Mouse (Mus musculus) urinary bladder, postnatal 4 days (tissue): ENCODE results near the gene Rspry1.

Source experiments
- DNase-seq, 2 experiments: peaks; one replicate each; pipeline ENCODE4 v3.0.0; 2021 to 2022; ENCODE audit warnings: low spot score in 2 of 2

Rspry1 gene

DNA sequence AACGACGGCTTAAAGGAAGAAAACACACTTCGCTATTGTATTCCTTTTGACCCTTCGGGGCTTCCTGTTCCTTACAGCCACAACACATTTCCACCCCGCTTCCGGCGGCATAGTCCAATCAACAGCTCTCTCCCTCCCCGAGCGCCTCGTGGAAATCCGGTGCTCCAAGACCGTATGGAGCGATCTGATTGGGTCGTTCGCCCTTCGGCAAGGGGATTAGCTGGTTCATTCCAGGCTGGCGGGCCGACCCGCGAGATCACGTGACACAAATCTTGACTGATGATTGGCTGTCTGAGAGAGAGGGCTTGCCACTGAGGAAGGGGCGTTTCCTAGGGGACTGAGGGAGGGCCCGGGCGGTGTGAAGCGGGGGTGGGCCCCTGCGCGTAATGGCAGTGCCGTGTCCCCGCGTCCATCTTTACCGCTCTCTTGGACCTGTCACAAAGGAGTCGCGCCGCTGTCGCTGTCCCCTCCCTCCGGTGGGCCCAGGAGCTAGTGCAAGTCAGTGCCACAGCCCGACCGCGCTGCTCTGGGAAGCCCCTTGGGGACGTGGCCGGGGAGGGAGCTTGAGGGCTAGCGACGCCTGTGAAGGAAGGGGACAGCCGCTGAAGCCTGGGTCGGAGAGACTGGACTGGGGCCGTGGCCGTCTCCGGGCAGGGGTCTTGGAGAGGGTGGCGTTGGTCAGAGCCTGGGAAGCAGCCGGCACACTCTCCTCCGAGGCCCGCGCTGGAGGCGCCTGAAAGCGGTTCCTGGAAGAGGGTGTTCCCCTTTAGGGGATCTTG lies at the start of gene Rspry1, which contains the start of gene Fam192a:
TSS of gene Rspry1 (plus strand) at position 331 of the 779 bp plus-strand sequence.
TSS of gene Fam192a (minus strand) at position 391 of the 779 bp plus-strand sequence.
- DNase-seq, result peak; percentile 100

DNA sequence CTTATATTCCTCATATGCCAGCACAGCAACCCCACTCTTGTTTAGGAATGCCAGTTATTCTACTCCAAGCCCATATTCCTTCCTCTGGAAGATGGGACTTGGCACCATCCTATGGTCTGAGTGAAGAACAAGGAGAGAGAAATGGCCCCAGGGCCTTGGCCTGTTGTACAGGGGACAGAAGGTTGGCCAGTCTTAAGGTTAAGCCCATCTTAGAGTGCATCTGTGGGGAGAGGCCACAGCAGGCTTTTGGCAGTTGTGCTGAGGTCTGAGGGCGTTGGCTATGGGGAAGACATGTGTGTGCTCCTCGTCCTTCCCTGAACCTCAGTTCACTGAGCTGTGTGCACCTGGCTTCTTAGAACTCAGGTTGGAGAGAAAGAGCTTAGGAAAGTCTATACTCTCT lies 49.0 kb upstream of the Rspry1 start:
- no peak for DNase-seq

DNA sequence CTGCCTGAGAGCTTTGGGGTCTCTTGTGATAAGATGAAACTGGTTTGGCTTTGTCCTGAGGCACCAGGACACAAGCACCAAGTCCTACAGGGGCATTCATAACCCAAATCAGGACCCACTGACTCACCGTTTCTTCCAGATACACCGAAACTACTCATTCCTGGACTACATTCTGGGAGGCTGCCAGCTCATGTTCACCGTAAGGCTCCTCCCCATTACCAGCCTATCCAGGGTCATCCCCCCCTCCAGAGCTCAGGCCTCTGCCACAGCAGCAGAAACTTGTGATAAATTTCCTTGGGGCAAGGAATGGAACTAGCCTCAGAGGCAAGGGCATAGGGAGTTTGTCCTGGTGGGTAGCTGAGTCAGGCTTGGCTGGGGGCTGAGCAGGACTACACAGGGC lies 44.5 kb upstream of the Rspry1 start:
- DNase-seq, result no peak

DNA sequence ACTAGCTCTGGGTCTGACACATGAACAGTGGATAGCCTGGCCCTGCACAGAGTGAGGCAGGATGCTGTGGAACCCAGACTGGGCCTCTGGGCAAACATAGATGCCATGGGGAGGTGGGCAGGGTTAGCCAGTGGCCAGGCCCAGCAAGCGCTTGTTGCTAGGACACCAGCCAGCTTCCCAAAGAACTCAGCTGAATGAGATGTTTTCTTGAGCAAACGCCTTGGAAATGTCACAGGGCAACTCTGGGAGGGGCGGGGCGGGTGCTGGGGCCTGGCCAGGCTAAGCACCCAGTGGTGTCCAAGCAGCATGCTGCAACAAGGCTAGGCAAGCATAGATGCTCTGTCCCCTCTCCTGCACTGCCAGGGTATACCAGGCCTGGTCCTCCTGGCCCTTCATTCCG lies 40.5 kb upstream of the Rspry1 start:
- no peak for DNase-seq

DNA sequence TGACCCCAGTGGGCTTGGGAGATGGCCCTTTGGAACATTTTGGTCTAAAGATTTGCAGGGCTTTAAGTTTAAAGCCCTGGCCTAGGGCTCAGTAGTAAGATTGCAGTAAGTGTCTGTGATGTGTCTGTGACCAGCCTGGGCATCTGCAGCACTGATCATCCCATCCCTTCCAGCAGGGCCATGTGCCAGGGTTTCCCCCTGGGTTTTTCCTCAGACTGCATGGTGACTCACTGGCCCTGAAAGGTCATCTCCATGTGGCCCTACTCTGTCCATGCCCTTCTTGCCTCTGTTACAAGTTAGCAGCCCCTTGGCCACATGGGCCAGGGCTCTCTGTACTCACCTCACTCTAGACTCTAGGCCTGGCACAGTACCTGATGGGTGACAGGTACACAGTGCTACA lies 37.3 kb upstream of the Rspry1 start:
- DNase-seq, result no peak

DNA sequence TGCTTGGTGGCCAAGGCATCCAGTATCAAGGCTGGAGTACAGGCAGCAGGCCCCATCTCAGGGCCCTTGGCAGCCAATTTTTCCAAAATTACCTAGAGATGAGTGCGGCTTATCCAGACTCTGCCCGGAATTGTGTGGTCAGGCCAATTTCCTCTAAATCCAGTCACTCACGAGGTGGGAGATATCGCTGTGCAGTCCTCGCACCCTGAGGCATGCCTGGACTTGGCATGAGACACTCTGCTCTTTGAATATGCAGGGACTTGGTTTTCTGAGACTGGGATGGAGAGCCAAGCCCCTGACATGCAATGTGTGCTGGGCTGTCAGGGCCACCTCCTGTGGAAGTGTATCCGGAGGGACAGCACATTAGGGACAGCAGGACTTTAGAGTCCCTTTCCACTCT lies 35.7 kb upstream of the Rspry1 start:
- DNase-seq, result no peak

DNA sequence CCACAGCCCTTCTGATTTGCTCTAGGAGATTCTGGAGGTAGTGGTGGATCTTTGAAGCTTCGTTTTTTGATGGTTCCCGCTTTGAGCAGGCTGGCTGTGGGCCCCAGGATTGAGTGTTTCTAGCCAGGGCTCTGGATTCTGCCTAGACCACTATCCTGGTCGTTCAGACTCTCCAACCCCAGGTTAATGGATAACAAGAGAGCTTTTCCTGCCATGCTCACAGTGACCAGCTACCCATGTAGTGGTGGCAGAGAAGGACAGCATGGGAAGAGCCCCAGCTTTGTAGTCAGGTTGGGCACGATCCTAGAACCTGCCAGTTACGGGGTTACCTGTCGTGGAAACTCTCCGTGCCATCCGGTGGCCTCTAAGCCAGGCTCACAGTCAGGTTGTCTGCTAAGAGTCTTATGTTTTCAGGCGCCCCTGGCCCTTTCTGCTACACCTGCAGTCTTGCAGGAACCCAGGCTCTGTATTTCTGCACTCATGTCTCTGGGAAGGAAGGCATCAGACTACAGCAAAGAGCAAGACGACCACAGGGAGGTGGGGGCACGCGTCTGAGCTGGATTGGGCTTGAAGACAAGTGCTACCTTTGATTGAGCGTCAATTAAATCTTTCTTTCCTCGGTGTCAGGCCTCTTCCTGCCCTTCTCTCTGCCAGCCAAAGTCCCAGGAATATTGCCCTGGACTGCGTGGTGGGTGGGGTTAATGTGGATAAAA lies 35.1 kb upstream of the Rspry1 start:
- DNase-seq, result no peak

DNA sequence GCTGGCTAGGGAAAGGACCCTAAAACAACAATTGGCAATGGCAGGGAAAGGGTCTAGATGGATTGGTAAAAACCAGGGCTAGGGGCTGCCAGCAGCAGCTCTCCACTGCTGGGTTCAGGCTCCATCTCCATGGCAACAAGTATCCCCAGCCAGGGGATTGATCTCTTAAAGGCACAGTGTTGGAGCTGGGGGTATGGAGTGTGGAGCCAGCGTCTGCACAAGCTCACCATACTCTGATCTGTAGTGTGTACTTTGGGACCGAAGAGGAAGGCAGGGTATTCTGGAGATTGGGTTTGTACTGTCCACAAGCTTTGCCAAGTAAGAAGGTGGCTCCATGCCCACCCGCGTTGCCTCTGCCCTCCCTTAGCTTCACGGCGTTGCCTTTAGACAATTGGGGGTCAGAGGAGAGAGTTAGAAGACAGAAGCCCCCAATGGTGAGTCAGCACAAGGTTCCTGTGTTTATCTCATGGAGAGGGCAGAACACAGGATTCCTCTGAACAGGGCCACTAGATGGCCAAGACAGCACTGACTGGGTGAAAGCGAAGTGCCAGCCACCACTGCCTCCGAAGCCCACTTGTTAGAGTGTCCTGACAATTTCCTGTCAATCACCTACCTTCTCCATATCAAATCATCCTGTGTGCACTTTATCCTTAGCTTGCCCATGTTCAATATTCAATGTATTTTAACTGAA lies 34.4 kb upstream of the Rspry1 start:
- no peak for DNase-seq

DNA sequence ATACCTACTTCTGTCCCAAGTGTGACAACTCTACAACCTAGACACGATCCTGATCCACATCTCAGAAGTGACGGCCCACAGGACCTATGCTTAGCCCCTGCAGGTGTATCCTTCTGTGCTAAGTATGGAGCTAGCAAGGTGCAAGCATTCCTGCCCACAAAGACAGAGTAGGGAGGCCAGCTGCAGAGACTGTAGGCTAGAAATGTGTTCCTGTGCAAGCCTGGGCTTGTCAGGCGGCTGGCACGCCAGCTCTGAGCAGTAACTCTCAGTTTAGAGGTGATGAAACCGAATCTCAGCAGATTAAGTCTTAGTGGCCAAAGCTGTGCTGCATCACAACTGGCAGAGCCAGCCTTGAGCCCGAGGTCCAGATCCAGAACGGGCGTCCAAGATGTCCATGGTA lies 33.6 kb upstream of the Rspry1 start:
- no peak for DNase-seq

DNA sequence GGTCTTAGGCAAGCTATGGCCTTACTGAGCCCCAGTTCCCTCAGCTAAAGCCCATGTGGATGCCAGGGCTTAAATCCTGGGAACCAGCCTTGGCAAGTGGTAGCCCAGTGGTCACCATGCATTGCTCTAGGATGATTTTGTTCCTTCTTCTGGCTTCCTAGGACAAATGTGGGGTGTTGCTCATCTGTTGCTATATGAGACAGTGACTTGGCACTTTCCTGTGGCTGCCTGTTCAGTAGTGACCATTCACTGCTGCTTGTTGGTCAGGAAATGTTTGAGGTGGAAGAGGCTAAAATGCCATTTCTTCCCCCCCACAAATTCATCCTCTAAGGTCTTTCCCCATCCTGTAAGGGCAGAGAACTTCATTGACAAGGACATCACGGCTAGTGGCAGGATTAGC lies 32.3 kb upstream of the Rspry1 start:
- DNase-seq, result no peak

DNA sequence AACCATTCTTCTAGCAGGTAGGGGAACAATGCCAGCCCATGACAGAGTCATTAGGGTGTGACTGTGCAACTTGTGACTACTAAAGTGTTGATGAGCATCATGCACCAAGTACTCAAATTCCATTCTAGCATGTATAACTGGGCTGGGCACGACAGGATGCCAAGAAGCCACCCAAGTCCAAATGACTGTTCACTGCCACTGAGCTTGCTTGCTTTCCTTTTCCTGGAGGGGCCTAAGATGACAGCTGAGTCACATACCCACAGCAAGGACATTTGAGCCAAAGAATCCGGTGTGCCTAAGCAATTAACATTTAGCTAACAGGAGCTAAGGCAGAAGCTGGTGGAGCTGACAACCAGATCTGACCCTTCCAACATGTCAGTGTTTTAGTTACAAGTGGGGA lies 29.8 kb upstream of the Rspry1 start:
- DNase-seq, result no peak

DNA sequence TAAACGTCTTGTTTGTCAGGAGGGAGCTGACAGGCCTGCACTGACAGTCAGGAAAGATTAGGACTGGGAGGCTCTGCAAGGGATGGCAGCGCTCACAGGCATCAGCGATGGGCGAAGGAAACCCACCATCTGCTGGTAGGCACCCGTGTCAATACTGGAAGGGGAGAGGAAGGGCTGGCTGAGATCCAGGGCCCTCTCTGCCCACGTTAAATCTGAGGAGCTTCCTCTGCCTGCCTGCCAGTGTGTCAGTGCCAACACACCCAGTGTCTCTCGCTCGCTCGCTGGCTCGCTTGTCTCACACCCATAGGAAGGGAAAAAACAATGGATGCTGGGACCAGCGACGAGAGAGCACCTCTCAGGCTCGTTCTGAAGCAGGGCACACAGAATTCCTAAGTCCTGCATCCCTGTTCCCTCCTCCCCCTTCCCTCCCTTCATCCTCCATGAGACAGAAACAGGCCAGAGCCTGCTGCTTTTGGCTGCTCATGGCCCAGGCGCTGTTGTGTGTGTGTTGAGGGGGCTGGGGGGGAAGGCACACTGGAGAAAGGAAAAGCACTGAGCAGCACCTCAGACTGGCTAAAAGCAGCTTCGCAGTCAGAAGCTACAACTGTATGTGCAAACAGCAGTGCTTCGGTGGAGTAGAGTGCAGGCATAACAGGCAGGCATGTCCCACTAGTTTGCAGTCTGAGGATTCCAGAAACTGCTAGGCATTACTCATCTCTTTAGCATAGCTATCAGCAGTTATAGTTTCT lies 27.4 kb upstream of the Rspry1 start:
- DNase-seq, result no peak

DNA sequence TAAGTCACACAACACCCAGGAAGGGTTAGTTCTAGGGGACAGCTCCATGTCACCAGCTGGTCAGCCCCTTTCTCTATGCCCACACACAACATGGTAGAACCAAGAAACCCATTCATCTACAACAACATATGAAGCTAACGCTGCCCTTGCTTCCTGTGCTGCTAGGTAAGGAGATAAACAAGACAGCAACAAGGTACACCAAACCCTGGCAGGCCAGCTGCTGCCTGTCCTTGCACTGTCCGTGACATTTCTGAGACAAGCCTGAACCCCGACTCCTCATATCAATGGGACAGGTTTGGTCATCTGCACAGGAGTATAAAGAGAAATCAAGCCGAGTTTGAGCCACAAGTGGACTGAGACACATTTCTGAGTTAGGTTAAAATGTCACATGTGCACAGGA lies 26.6 kb upstream of the Rspry1 start:
- no peak for DNase-seq

DNA sequence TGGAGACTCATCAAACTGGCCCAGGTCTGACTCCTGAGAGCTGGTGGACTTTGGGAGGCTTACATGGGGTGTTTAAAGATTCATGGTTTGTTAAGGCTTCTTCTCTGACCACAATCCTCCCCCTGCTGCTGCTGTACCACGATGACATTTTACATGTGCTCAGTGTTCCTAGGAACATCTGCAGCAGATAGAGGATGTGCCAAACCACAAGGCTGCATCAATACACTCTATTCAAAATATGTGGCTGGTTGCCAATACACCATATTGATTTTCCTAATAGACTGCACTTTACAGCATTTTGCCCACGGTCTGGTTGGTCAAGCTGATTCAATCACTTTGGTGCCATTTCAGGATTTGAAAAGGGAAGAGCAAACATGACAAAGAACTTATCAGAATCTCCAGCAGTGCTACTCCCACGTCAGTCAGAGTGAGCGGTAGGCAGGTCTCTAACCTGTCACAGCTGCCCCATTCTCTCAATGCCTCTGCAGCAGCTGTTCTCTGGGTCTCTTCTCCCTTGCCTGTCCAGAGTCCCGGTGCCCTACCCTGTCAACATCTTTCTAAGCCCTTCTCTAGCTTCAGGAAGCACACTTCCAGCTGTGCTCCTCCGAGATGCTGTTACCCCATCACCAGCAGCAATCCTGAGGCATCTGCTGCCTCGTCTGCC lies 19.8 kb upstream of the Rspry1 start:
- DNase-seq, result no peak

DNA sequence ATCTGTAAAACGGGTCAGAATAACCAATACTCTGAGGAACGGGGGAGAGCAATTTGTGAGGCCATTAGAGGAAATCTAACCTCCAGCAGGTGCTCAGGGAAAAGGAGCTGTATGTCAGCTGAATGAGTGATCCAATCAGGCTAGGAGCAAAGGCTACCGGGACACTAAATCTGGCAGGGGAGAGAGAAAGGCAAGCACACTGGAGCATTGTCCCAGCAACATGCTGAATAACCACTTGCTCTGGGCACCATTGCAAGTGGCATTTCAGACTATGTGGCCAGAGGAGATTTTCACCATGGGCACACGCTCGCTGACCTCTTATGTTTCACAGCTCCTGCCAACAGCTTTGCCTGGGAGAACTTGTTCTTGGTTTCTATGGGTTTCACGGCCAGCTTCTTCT lies 19.2 kb upstream of the Rspry1 start:
- DNase-seq, result no peak

DNA sequence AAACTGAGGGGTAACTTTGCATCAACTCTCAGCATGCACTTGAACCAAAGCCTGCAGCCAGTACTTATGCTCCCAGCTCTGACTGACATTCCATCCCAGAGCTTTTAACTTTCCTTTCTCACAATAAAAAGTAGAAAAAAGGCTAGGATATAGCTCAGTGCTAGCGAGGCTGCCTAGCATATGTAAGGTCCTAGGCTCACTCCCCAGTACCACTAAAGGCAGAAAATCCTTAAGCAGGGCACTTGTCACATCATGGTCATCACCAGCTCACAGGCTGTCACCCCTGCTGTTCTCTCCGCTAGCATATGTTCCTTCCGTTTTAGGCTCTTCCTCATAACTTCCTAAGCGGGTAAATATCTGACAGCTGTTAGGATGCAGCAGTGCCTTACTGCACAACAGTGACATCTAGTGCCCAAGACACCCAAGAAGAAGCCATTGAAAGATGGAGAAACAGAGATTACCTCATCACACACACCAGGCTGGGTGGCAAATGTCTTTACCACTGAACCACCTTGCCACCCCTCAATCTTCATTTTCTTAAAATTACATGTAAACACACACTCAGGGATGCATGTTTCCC lies 17.4 kb upstream of the Rspry1 start:
- no peak for DNase-seq

DNA sequence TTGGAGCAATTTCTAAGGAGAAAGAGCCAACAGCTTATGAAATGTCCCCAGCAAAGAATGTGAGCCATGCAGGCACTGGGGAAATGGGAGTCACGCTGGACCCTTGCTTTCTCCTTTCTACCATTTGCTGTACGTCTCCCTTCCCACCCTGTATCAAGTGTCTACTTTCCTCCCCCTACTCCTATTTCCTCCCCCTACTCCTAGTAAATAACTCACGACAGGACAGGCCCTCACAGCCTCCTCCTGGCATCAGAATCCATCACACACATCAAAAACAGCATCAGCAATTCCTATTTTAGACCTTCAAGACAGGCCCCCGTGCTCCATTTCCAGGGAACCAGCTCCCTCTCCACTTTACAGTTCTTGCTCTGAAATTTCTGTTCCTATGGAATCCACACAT lies 10.0 kb upstream of the Rspry1 start:
- no peak for DNase-seq

DNA sequence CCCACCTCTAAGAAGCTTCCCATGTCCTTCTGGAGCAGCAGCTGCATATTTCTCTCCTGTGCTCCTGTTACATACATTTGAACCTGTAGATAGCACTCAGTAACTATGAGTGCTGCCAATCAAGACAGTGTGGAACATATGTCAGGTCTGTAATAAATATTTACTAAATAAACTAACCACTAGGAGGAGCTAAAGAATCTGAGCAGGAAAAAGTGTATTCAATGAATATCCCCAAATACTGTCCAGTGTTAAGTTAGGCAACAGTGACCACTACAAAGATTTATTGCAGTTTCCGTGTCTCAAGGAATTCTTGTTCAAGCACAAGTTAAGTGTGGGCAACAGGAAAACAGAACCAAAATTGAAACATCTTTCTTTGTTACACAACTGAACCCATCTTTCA lies 7.5 kb upstream of the Rspry1 start:
- DNase-seq, result no peak

DNA sequence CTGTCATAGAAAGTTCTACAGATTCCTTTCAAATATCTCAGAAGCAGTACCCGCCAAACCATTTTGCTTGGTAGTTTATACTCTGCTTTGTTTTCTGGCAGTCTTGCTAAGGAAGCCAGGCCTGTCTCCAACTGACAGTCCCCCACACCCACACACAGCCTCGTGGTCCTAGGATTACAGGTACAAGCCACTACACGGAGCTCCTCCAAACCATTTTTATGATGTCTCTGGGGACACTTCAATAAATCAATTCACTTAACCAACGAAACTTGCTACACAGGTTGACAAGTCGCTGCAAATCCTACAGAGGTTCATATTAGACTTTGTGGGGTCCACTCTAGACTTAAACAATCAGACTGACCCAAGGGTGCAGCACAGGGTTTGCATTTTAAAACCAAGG lies 1.3 kb upstream of the Rspry1 start:
- no peak for DNase-seq

DNA sequence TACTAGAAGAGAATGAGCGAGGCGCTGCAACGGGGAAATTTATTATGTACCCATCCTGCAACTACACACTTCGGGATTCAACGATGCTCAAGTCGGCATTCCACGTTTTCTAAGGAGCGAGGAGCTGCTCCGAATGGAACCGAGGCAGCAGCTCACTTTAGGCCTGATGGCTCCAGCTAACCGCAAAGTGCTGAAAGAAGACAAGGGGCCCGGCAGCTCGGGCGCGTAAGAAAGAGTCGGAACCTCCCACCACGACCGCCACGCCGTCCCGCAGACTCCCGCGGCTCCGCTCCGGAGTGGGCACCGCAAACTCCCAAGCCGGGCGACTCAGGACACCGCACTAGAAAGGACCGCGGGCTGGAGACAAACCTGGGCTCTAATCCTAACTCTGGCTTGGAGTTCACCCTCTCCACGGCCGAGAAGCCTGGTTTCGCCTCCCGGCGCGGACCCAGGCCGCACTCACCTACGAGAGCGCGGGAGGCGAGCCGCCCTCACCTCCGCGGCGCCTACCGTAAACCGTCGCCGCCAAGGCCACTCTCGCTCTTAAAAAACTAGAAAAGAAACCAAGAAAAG lies 617 bp upstream of the Rspry1 start:
- peak in 1 of 2 experiments; percentile 20 for DNase-seq
